Mouse (Mus musculus) kidney, adult 8-10 months (tissue): Measurements from ENCODE around the gene Prcp.
A peak's percentile ranks its signal among the peaks of the same experiment; 100 is the strongest.
"Not testable (repeated sequence)": the region's sequence is repeated elsewhere in the genome, so short reads cannot be mapped to it uniquely, and the experiment has no call there.

ENCODE experiments used
- DNase-seq, 2 experiments: peaks; one replicate each; pipeline ENCODE4 v3.0.0; 2022

The Prcp gene

GRCm38 (mm10) chr7:92890618-92891230 is 16.5 kb downstream of the Prcp start:
- DNase-seq: no peak

- no peak for DNase-seq
Measured at GRCm38 (mm10) chr7:92893478-92893877, 19.2 kb downstream of the Prcp start.

GRCm38 (mm10) chr7:92896036-92896435 is 21.8 kb downstream of the Prcp start:
- no peak for DNase-seq

GRCm38 (mm10) chr7:92897021-92897420 is 22.8 kb downstream of the Prcp start:
- no peak for DNase-seq

GRCm38 (mm10) chr7:92903360-92904038 is 29.2 kb downstream of the Prcp start:
- DNase-seq: peak; percentile 51 to 70

- not testable (repeated sequence) for DNase-seq
Measured at GRCm38 (mm10) chr7:92904285-92904684, 30.0 kb downstream of the Prcp start.

GRCm38 (mm10) chr7:92920172-92920856 is 46.0 kb downstream of the Prcp start:
- DNase-seq: no peak

GRCm38 (mm10) chr7:92920857-92921172 is 46.5 kb downstream of the Prcp start:
- no peak for DNase-seq

- no peak for DNase-seq
Measured at GRCm38 (mm10) chr7:92932792-92933191, 58.5 kb downstream of the Prcp start.

- not testable (repeated sequence) for DNase-seq
Measured at GRCm38 (mm10) chr7:92933308-92933948, 59.2 kb downstream of the Prcp start.

GRCm38 (mm10) chr7:92936747-92937146 is 62.5 kb downstream of the Prcp start:
- DNase-seq: no peak

GRCm38 (mm10) chr7:92937955-92938354 is 63.7 kb downstream of the Prcp start:
- DNase-seq: peak in 1 of 2 experiments; percentile 15

GRCm38 (mm10) chr7:92939776-92940175 is 65.5 kb downstream of the Prcp start:
- no peak for DNase-seq

- peak in 1 of 2 experiments; percentile 3 for DNase-seq
Measured at GRCm38 (mm10) chr7:92950775-92951174, 76.5 kb downstream of the Prcp start.

GRCm38 (mm10) chr7:92952210-92952609 is 77.9 kb downstream of the Prcp start:
- DNase-seq: no peak

GRCm38 (mm10) chr7:92959758-92960157 is 85.5 kb downstream of the Prcp start:
- DNase-seq: no peak

- no peak for DNase-seq
Measured at GRCm38 (mm10) chr7:92961876-92962275, 87.6 kb downstream of the Prcp start.

GRCm38 (mm10) chr7:92964754-92965501 is 90.7 kb downstream of the Prcp start:
- DNase-seq: peak in 1 of 2 experiments; percentile 18

GRCm38 (mm10) chr7:92967381-92968127 is 93.3 kb downstream of the Prcp start:
- DNase-seq: peak in 1 of 2 experiments; percentile 9

- DNase-seq: no peak
Measured at GRCm38 (mm10) chr7:92977429-92977828, 103.2 kb downstream of the Prcp start.

- DNase-seq: no peak
Measured at GRCm38 (mm10) chr7:92978225-92978624, 104.0 kb downstream of the Prcp start.

GRCm38 (mm10) chr7:92978720-92979119 is 104.5 kb downstream of the Prcp start:
- DNase-seq: not testable (repeated sequence)
